Mouse (Mus musculus) lung, embryonic 15.5 days (tissue): ENCODE results near the gene Shisa3. TPM values are rescaled to one million over a fixed set of nuclear protein-coding genes. Genes with fewer than 3 reads are reported as not detected.

Experiments used
- ATAC-seq: fragments of 200-750 bp; cut with Nextera tagmentation; 2 replicates; pipeline ENCODE4 v1.8.0; 2017; ENCODE audit warnings: moderate number of reproducible peaks, borderline replicate concordance; ENCODE audit not compliant: low FRiP score, low TSS enrichment; ENCODE audit errors: extremely low read depth
- H3K27ac ChIP-seq: fragments of 300-500 bp; sonication (generic); 2 replicates; pipeline ENCODE4 v1.5.1; 2015; ENCODE audit warnings: moderate library complexity, mild to moderate bottlenecking, inconsistent platforms
- H3K27me3 ChIP-seq: fragments of 300-500 bp; sonication (generic); 2 replicates; pipeline ENCODE4 v1.6.1; 2015; ENCODE audit warnings: inconsistent platforms
- H3K36me3 ChIP-seq: fragments of 300-500 bp; sonication (generic); 2 replicates; pipeline ENCODE4 v1.6.1; 2015; ENCODE audit warnings: inconsistent platforms
- H3K4me1 ChIP-seq: fragments of 300-500 bp; sonication (generic); 2 replicates; pipeline ENCODE4 v1.6.1; 2015; ENCODE audit warnings: inconsistent platforms
- H3K4me2 ChIP-seq: fragments of 300-500 bp; sonication (generic); 2 replicates; pipeline ENCODE4 v1.6.1; 2015; ENCODE audit warnings: inconsistent platforms, mild to moderate bottlenecking, moderate library complexity
- H3K4me3 ChIP-seq: fragments of 300-500 bp; sonication (generic); 2 replicates; pipeline ENCODE4 v1.5.1; 2015; ENCODE audit warnings: mild to moderate bottlenecking, inconsistent platforms
- H3K9ac ChIP-seq: fragments of 300-500 bp; sonication (generic); 2 replicates; pipeline ENCODE4 v1.6.1; 2015; ENCODE audit warnings: inconsistent platforms
- H3K9me3 ChIP-seq: fragments of 300-500 bp; sonication (generic); 2 replicates; pipeline ENCODE4 v1.6.1; 2016; ENCODE audit warnings: inconsistent platforms
- WGBS: fragments of 180-500 bp; shearing (Covaris S2); methylation state at CpG from one replicate; pipeline ENCODE4 v1.1.7; 2015; 5-methylcytosine and 5-hydroxymethylcytosine counted together
- polyA plus RNA-seq: library from polyadenylated mRNA; unstranded; fragments of >200 nt; fragmentation: Nextera tagmentation; extraction: Ambion mirVana; gene quantifications from 2 replicates; pipeline ENCODE4 v1.2.1, GENCODE M21; 2015

Gene Shisa3
- polyA plus RNA-seq: 2.8 and 3.1 TPM in 2 replicates

GRCm38 (mm10) chr5:67607804-67608673 is at the start of gene Shisa3:
Shisa3 (plus strand) TSS chr5:67607882.
- Histone ChIP-seq H3K4me3 (peak within 1 kb of the TSS; percentile 48), H3K9ac (peak within 1 kb of the TSS; percentile 43), H3K27me3 (peaks cover 67% of the 10 kb centered on the region), H3K27ac (no peak within 1 kb of the TSS), H3K36me3 (no peaks in the 10 kb centered on the region), H3K9me3 (no peaks in the 10 kb centered on the region), H3K4me1 (peaks cover 26% of the 10 kb centered on the region), H3K4me2 (peak within 1 kb of the TSS; percentile 97)
- WGBS: under 1% methylated on average over 85 of the region's 86 CpGs
- peak; percentile 72; the same call in 1 of the 2 replicates for ATAC-seq

GRCm38 (mm10) chr5:67558644-67559043 is 49.0 kb upstream of the Shisa3 start:
- ATAC-seq: no peak
- no peak overlapping the region for H3K4me2 ChIP-seq
- no peaks in the 10 kb centered on the region for H3K4me1 ChIP-seq
- no peaks in the 10 kb centered on the region for H3K36me3 ChIP-seq
- H3K9me3 ChIP-seq: no peaks in the 10 kb centered on the region
- no peak overlapping the region for H3K27ac ChIP-seq
- WGBS: 66% methylated on average over 4 of the region's 4 CpGs
- no peak overlapping the region for H3K9ac ChIP-seq
- no peaks in the 10 kb centered on the region for H3K27me3 ChIP-seq
- H3K4me3 ChIP-seq: no peak overlapping the region

GRCm38 (mm10) chr5:67559063-67559462 is 48.6 kb upstream of the Shisa3 start:
- Histone ChIP-seq H3K4me2 (no peak overlapping the region), H3K4me1 (no peaks in the 10 kb centered on the region), H3K4me3 (no peak overlapping the region), H3K27ac (no peak overlapping the region), H3K9ac (no peak overlapping the region), H3K9me3 (no peaks in the 10 kb centered on the region), H3K27me3 (no peaks in the 10 kb centered on the region), H3K36me3 (no peaks in the 10 kb centered on the region)
- no peak for ATAC-seq
- 85% methylated on average over 3 of the region's 3 CpGs for WGBS

DNA sequence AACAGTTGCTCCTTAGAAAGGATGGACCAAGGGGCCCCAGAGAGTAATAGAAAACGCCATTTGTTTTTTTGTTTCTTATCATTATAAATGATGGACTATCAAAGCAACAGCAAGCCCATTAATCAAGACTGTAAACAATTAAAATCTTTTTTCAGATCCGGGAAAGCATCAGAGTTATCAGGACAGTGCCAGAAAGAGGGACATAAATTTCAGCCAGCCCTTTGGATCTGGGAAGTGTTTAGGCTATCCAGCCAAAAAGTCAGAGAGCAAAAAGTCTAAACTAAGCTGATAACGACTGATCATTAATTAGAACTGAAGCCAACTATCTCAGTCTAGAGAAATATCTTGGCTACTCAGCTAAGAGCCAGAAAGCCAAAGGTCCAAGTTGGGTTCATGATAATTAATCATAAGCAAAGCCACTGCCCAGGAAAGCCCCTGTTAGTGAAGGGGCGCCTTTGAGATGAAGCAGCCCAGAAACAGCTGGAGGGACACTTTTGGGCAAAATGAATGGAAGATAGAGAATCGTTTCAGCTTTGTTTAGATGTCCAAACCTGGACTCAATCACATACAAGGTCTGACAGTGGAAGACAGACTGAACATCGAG is 35.0 kb upstream of the Shisa3 start:
- ATAC-seq: peak; percentile 81
- Histone ChIP-seq H3K27me3 (no peaks in the 10 kb centered on the region), H3K4me3 (no peak overlapping the region), H3K4me1 (peaks cover 34% of the 10 kb centered on the region), H3K27ac (no peak overlapping the region), H3K9ac (no peak overlapping the region), H3K4me2 (no peak overlapping the region), H3K9me3 (no peaks in the 10 kb centered on the region), H3K36me3 (no peaks in the 10 kb centered on the region)
- 25% methylated on average over 6 of the region's 6 CpGs for WGBS

DNA sequence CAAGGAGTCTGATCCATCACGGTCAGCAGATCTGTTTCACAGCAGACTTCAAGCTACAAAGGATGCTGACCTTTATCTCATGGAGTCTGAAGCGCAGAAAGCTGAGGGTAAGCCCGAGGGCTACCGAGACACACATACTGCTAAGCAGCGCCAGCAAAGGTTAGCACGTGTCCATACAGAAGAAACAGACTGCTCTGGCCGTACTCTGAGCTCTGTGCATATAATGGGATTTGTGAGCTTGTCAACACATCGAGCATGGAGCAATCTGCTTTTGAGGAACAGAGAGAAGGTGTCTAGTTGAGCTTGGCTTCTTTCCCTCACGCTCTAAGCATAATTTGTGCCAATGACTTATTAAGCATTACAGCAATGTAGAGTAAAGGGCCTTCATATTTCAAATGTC is 33.6 kb upstream of the Shisa3 start:
- Histone ChIP-seq H3K36me3 (no peaks in the 10 kb centered on the region), H3K27ac (no peak overlapping the region), H3K4me3 (no peak overlapping the region), H3K9me3 (no peaks in the 10 kb centered on the region), H3K4me1 (peaks cover 34% of the 10 kb centered on the region), H3K9ac (no peak overlapping the region), H3K27me3 (no peaks in the 10 kb centered on the region), H3K4me2 (no peak overlapping the region)
- peak; percentile 54; the same call in 1 of the 2 replicates for ATAC-seq
- 43% methylated on average over 9 of the region's 9 CpGs for WGBS

- Histone ChIP-seq H3K4me2 (no peak overlapping the region), H3K4me3 (no peak overlapping the region), H3K9me3 (no peaks in the 10 kb centered on the region), H3K9ac (no peak overlapping the region), H3K4me1 (peaks cover 34% of the 10 kb centered on the region), H3K27ac (no peak overlapping the region), H3K36me3 (no peaks in the 10 kb centered on the region), H3K27me3 (no peaks in the 10 kb centered on the region)
- WGBS: 38% methylated on average over 2 of the region's 2 CpGs
- ATAC-seq: no peak
These were observed 32.0 kb upstream of the Shisa3 start for GRCm38 (mm10) chr5:67575705-67576104.

- no peak for ATAC-seq
- Histone ChIP-seq H3K4me3 (no peak overlapping the region), H3K36me3 (no peaks in the 10 kb centered on the region), H3K27me3 (no peaks in the 10 kb centered on the region), H3K4me1 (peaks cover 9% of the 10 kb centered on the region; the same call in 1 of the 2 replicates), H3K9me3 (no peaks in the 10 kb centered on the region), H3K4me2 (no peak overlapping the region), H3K9ac (no peak overlapping the region), H3K27ac (no peak overlapping the region)
- WGBS: 42% methylated on average over 6 of the region's 6 CpGs
These were observed 27.7 kb upstream of the Shisa3 start for GRCm38 (mm10) chr5:67579725-67580633.

GRCm38 (mm10) chr5:67595070-67595469 is 12.6 kb upstream of the Shisa3 start:
- Histone ChIP-seq H3K27ac (no peak overlapping the region), H3K4me3 (no peak overlapping the region), H3K36me3 (no peaks in the 10 kb centered on the region), H3K27me3 (no peaks in the 10 kb centered on the region), H3K4me2 (no peak overlapping the region), H3K4me1 (0 out of 2 replicates have a peak, but pooled peaks cover 3% of the 10 kb centered on the region), H3K9me3 (no peaks in the 10 kb centered on the region), H3K9ac (no peak overlapping the region)
- no peak for ATAC-seq
- WGBS: 53% methylated on average over 1 of the region's 1 CpGs

DNA sequence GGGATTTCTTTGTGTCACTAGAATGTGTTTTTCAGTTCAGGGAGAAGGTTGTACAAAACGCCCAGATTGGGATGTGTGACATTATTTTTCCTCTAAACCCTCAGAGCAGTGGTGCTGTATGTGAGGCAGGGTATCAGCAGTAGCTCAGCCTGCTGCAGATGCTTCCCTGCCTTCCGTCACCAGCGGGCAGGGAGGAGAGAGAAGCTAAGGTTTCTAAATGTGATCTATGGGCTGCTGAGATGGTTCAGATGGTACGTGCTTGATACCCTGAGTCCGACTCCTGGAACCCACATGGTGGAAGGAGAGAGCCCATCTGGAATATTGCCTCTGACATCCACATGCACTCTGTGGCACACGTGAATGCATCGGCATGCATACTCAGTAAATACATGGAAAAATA is 12.1 kb upstream of the Shisa3 start:
- no peak overlapping the region for H3K27ac ChIP-seq
- no peaks in the 10 kb centered on the region for H3K27me3 ChIP-seq
- no peaks in the 10 kb centered on the region for H3K36me3 ChIP-seq
- H3K4me2 ChIP-seq: no peak overlapping the region
- no peak for ATAC-seq
- no peak overlapping the region for H3K4me3 ChIP-seq
- 0 out of 2 replicates have a peak, but pooled peaks cover 3% of the 10 kb centered on the region for H3K4me1 ChIP-seq
- H3K9me3 ChIP-seq: no peaks in the 10 kb centered on the region
- no peak overlapping the region for H3K9ac ChIP-seq
- 63% methylated on average over 7 of the region's 7 CpGs for WGBS

GRCm38 (mm10) chr5:67599935-67600334 is 7.7 kb upstream of the Shisa3 start:
- Histone ChIP-seq H3K4me1 (0 out of 2 replicates have a peak, but pooled peaks cover 1% of the 10 kb centered on the region), H3K27ac (no peak overlapping the region), H3K4me3 (no peak overlapping the region), H3K36me3 (no peaks in the 10 kb centered on the region), H3K4me2 (no peak overlapping the region), H3K9ac (no peak overlapping the region), H3K9me3 (no peaks in the 10 kb centered on the region), H3K27me3 (peaks cover 14% of the 10 kb centered on the region)
- WGBS: 80% methylated on average over 9 of the region's 9 CpGs
- ATAC-seq: no peak

DNA sequence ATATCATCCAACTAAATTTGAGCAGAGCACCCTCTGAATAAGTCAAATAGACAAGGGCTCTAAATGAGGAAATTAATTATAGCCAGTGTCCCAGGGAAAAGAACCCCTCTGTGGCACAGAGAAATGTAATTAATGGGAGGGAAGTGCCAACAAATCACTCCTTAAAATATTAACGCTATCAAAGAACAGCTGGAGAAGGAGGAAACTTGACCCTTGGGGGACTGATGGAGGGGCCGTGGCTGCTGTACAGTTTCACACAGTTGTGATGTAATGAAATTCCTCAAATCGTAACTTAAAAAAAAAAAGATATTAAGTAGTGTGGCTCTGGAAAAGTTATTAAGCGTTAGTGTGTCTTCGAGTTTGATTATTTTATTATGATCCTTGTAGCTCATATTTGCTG is 1.7 kb upstream of the Shisa3 start:
- H3K9me3 ChIP-seq: no peaks in the 10 kb centered on the region
- no peak overlapping the region for H3K4me2 ChIP-seq
- no peak overlapping the region for H3K27ac ChIP-seq
- no peaks in the 10 kb centered on the region for H3K36me3 ChIP-seq
- peaks cover 67% of the 10 kb centered on the region for H3K27me3 ChIP-seq
- 29% methylated on average over 5 of the region's 5 CpGs for WGBS
- no peak overlapping the region for H3K4me3 ChIP-seq
- no peak for ATAC-seq
- H3K9ac ChIP-seq: no peak overlapping the region
- H3K4me1 ChIP-seq: peaks cover 26% of the 10 kb centered on the region
